Mouse (Mus musculus) midbrain, postnatal 0 days (tissue): Measurements from ENCODE around the gene Ldhc. TPM values are rescaled to one million over a fixed set of nuclear protein-coding genes. Genes with fewer than 3 reads are reported as not detected.

Experiments
- ATAC-seq: fragments of 200-750 bp; cut with Nextera tagmentation; 2 replicates; pipeline ENCODE4 v1.8.0; 2017; ENCODE audit warnings: moderate number of reproducible peaks, mild to moderate bottlenecking, moderate TSS enrichment, moderate library complexity; ENCODE audit not compliant: low FRiP score
- DNase-seq: peaks from one replicate; pipeline ENCODE4 v3.0.0-alpha.2; 2015; ENCODE audit warnings: low spot score
- H3K27ac ChIP-seq: fragments of 300-500 bp; sonication (generic); 2 replicates; pipeline ENCODE4 v1.5.1; 2014; ENCODE audit warnings: low read depth, mild to moderate bottlenecking, low read length, mixed read lengths
- H3K27me3 ChIP-seq: fragments of 300-500 bp; sonication (generic); 2 replicates; pipeline ENCODE4 v1.6.1; 2014; ENCODE audit warnings: low read length, control low read depth, mixed read lengths; ENCODE audit not compliant: insufficient read depth
- H3K36me3 ChIP-seq: fragments of 300-500 bp; sonication (generic); 2 replicates; pipeline ENCODE4 v1.6.1; 2014; ENCODE audit warnings: low read length, control low read depth, mixed read lengths; ENCODE audit not compliant: insufficient read depth
- H3K4me1 ChIP-seq: fragments of 300-500 bp; sonication (generic); 2 replicates; pipeline ENCODE4 v1.6.1; 2014; ENCODE audit warnings: mild to moderate bottlenecking, control low read depth, antibody characterized with exemption, low read length, mixed read lengths; ENCODE audit not compliant: insufficient read depth
- H3K4me2 ChIP-seq: fragments of 300-500 bp; sonication (generic); 2 replicates; pipeline ENCODE4 v1.6.1; 2014; ENCODE audit warnings: low read depth, mild to moderate bottlenecking, low read length, mixed read lengths; ENCODE audit not compliant: poor library complexity, severe bottlenecking
- H3K4me3 ChIP-seq: fragments of 300-500 bp; sonication (generic); 2 replicates; pipeline ENCODE4 v1.5.1; 2014; ENCODE audit warnings: low read depth, mild to moderate bottlenecking, low read length, moderate library complexity
- H3K9ac ChIP-seq: fragments of 300-500 bp; sonication (generic); replicated peaks from 2 replicates; pipeline ENCODE4 v1.6.1; 2014; ENCODE audit warnings: mild to moderate bottlenecking, low read length, moderate library complexity, mixed read lengths; ENCODE audit not compliant: poor library complexity, severe bottlenecking
- H3K9me3 ChIP-seq: fragments of 300-500 bp; sonication (generic); 2 replicates; pipeline ENCODE4 v1.6.1; 2016; ENCODE audit warnings: low read length, control low read depth
- CTCF ChIP-seq: IDR thresholded peaks from 2 replicates; pipeline ENCODE4 v1.5.1; 2016; ENCODE audit warnings: antibody characterized with exemption, mild to moderate bottlenecking
- WGBS: fragments of 180-500 bp; shearing (Covaris S2); extraction: QIAGEN DNeasy Blood & Tissue Kit; methylation state at CpG from one replicate; pipeline ENCODE4 v1.1.7; 2014; 5-methylcytosine and 5-hydroxymethylcytosine counted together
- polyA plus RNA-seq: library from polyadenylated mRNA; unstranded; fragments of >200 nt; fragmentation: Nextera tagmentation; extraction: Ambion mirVana; gene quantifications from 2 replicates; pipeline ENCODE4 v1.2.1, GENCODE M21; 2015
- total RNA-seq: library from RNA; depleted of rRNA; stranded (reverse); fragments of >200 nt; gene quantifications from 2 replicates; pipeline ENCODE4 v1.2.3, GENCODE M21; 2014; rRNA removed

Ldhc gene
- total and polyA plus RNA-seq, 2 experiments from 2014 or later = 0.22 TPM; not detected in 1

DNA sequence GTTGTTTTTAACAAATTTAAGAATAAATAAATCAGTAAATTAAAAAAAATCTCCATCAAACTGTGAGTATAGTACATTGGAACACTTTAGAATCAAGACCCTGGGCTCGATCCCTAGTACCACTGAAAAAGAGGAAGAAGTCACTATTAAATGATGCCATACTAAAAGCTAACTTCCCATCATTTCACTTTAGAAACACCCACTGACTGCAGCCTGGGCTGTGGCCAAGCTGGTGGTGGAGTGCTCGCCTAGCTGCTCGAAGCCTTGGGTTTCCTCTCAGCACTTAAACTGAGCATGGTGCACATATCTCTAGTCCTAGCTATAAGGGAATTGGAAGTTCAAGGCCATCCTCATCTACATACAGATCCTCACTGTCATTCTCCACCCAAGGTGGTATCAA lies 50.2 kb downstream of the Ldhc start:
- Histone ChIP-seq H3K36me3 (peaks cover 53% of the 10 kb centered on the region), H3K4me2 (no peak overlapping the region), H3K4me1 (no peaks in the 10 kb centered on the region), H3K27ac (no peak overlapping the region), H3K4me3 (no peak overlapping the region), H3K27me3 (no peaks in the 10 kb centered on the region), H3K9me3 (no peaks in the 10 kb centered on the region), H3K9ac (no peak overlapping the region)
- TF ChIP-seq CTCF = no peak
- ATAC-seq = no peak
- DNase-seq = no peak
- 96% methylated on average over 3 of the region's 3 CpGs for WGBS

GRCm38 (mm10) chr7:46916376-46916775 lies 55.4 kb downstream of the Ldhc start:
- H3K4me3 ChIP-seq = no peak overlapping the region
- no peak overlapping the region for H3K9ac ChIP-seq
- no peak for ATAC-seq
- H3K9me3 ChIP-seq = no peaks in the 10 kb centered on the region
- H3K4me2 ChIP-seq = no peak overlapping the region
- WGBS = 92% methylated on average over 3 of the region's 3 CpGs
- peaks cover 8% of the 10 kb centered on the region for H3K36me3 ChIP-seq
- H3K4me1 ChIP-seq = 0 out of 2 replicates have a peak, but pooled peaks cover 11% of the 10 kb centered on the region
- no peak for TF ChIP-seq CTCF
- H3K27me3 ChIP-seq = no peaks in the 10 kb centered on the region
- H3K27ac ChIP-seq = no peak overlapping the region
- no peak for DNase-seq

DNA sequence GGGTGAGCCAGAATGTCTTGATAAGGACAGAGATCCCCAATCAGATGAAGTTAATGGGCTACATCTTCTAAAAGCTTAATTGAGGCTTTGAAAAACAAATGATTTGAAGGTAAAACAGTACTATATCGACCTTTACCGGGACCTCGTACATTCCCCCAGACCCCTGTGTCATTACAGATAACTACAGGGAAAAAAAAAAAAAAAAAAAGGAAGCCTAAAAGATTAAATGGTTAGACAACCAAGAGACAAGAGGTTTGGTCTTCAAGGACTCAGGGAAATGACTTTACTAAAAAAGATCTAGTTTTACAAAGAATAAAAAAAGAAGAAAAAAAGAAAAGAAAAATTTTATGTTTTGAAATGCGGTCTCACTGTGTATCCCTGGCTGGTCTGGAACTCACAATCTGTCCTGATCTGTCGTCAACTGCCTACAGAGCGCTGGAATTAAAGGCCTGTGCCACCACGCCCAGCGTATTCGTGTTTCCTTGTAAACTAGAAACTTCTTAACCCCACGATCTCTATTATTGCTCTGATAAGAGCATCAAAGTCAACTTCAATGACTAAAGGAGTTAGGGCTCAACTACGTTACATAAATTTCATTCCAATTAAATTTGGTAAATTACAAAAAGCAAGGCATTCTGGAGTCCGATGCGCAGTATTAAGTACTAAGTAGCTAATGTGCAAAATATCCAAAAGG lies 57.8 kb downstream of the Ldhc start:
- no peak for ATAC-seq
- Histone ChIP-seq H3K4me1 (0 out of 2 replicates have a peak, but pooled peaks cover 11% of the 10 kb centered on the region), H3K4me2 (peak overlapping the region; percentile 69), H3K27ac (no peak overlapping the region), H3K9ac (peak overlapping the region; percentile 90), H3K4me3 (peak overlapping the region; percentile 97), H3K36me3 (no peaks in the 10 kb centered on the region), H3K9me3 (no peaks in the 10 kb centered on the region), H3K27me3 (no peaks in the 10 kb centered on the region)
- TF ChIP-seq CTCF = no peak
- WGBS = 20% methylated on average over 13 of the region's 13 CpGs
- peak; percentile 7 for DNase-seq

DNA sequence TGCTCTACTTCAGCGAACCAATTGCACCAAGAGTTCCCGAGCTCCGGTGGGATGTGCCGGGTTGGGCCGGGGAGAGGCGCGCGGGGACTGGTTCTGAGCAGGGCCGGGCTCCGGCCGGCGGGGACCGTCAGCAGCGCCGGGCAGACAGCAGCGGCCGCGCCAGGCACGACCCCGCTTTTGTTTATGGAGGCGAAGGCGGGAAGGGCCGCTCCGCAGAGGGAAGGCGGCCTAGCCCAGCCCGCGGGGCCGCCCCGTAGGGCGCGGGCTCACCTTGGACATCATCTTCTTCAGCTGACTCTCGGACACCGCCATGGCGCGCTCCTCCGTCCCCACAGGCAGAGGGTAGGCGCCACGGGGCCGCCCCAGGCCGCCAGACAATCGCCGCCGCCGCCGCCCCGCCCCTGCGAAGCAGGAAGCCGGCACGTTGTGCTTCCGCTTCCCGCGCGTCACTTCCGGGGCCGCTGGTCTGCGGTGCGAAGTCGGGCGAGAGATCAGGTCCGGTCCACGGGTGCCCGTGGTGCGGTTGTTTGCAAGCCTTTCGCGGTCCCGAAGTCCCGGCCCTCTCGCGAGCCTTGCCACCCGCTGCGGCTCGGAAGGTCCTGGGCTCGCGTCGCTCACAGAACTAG lies 58.7 kb downstream of the Ldhc start, which contains the start of gene Tsg101:
Gene Tsg101 (minus strand): TSS at position 419 of the 626 bp plus-strand sequence.
- WGBS = under 1% methylated on average over 60 of the region's 75 CpGs
- peak; percentile 37; the same call in 1 of the 2 replicates for TF ChIP-seq CTCF
- ATAC-seq = peak; percentile 95

GRCm38 (mm10) chr7:46922075-46922474 lies 61.1 kb downstream of the Ldhc start:
- WGBS = 85% methylated on average over 4 of the region's 4 CpGs
- no peak for TF ChIP-seq CTCF
- H3K4me2 ChIP-seq = no peak overlapping the region

More for the DNA sequence above, 58.7 kb downstream of the Ldhc start, which contains the start of gene Tsg101:
- no peaks in the 10 kb centered on the region for H3K9me3 ChIP-seq
- H3K27ac ChIP-seq = peak within 1 kb of the TSS; percentile 95
- H3K4me3 ChIP-seq = peak within 1 kb of the TSS; percentile 97
- H3K27me3 ChIP-seq = no peaks in the 10 kb centered on the region
- peak within 1 kb of the TSS; percentile 69 for H3K4me2 ChIP-seq
- peak; percentile 90 for DNase-seq
- H3K36me3 ChIP-seq = no peaks in the 10 kb centered on the region
- H3K4me1 ChIP-seq = 0 out of 2 replicates have a peak, but pooled peaks cover 11% of the 10 kb centered on the region
- peak within 1 kb of the TSS; percentile 90 for H3K9ac ChIP-seq

More at GRCm38 (mm10) chr7:46922075-46922474, 61.1 kb downstream of the Ldhc start:
- DNase-seq = no peak
- Histone ChIP-seq H3K27me3 (no peaks in the 10 kb centered on the region), H3K4me1 (0 out of 2 replicates have a peak, but pooled peaks cover 11% of the 10 kb centered on the region), H3K4me3 (no peak overlapping the region), H3K9ac (no peak overlapping the region), H3K9me3 (no peaks in the 10 kb centered on the region), H3K27ac (no peak overlapping the region), H3K36me3 (peaks cover 6% of the 10 kb centered on the region; the same call in 1 of the 2 replicates)
- no peak for ATAC-seq

Other genes starting within 250 kb of the Ldhc start
- gene Sergef, start 221.4 kb upstream of the Ldhc start, total RNA-seq = 47.5 and 49.1 TPM in 2 replicates
- gene Sergef, start 221.4 kb upstream of the Ldhc start, polyA plus RNA-seq = 47.8 and 50.9 TPM in 2 replicates
- gene Tph1, start 188.7 kb upstream of the Ldhc start, total RNA-seq = 2.3 TPM in 1 of 2 replicates, not detected in the other
- gene Tph1, start 188.7 kb upstream of the Ldhc start, polyA plus RNA-seq = 0.49 and 1.5 TPM in 2 replicates
- gene Saal1, start 150.5 kb upstream of the Ldhc start, total RNA-seq = 12.1 and 13.6 TPM in 2 replicates
- gene Saal1, start 150.5 kb upstream of the Ldhc start, polyA plus RNA-seq = 10.2 and 10.6 TPM in 2 replicates
- gene Saa3, start 145.5 kb upstream of the Ldhc start, total RNA-seq = not detected in 2 replicates
- gene Saa3, start 145.5 kb upstream of the Ldhc start, polyA plus RNA-seq = 0.30 TPM in 1 of 2 replicates, not detected in the other
- gene Saa4, start 128.6 kb upstream of the Ldhc start, total RNA-seq = not detected in 2 replicates
- not detected in 2 replicates for gene Saa4, start 128.6 kb upstream of the Ldhc start, polyA plus RNA-seq
- gene Saa1, start 118.2 kb upstream of the Ldhc start, total RNA-seq = not detected in 2 replicates
- 0.28 and 0.50 TPM in 2 replicates for gene Saa1, start 118.2 kb upstream of the Ldhc start, polyA plus RNA-seq
- not detected in 2 replicates for gene Saa2, start 109.4 kb upstream of the Ldhc start, total RNA-seq
- gene Saa2, start 109.4 kb upstream of the Ldhc start, polyA plus RNA-seq = not detected in 2 replicates
- gene Hps5, start 65.1 kb upstream of the Ldhc start, total RNA-seq = 16.7 and 24.6 TPM in 2 replicates
- gene Hps5, start 65.1 kb upstream of the Ldhc start, polyA plus RNA-seq = 8.1 and 9.0 TPM in 2 replicates
- gene Gtf2h1, start 65.1 kb upstream of the Ldhc start, total RNA-seq = 32.9 and 50.2 TPM in 2 replicates
- gene Gtf2h1, start 65.1 kb upstream of the Ldhc start, polyA plus RNA-seq = 36.4 and 38.2 TPM in 2 replicates
- gene Ldha, start 19.7 kb upstream of the Ldhc start, total RNA-seq = 341 and 345 TPM in 2 replicates
- gene Ldha, start 19.7 kb upstream of the Ldhc start, polyA plus RNA-seq = 604 and 701 TPM in 2 replicates
- gene Tsg101, start 58.8 kb downstream of the Ldhc start, total RNA-seq = 134 and 135 TPM in 2 replicates
- 323 and 329 TPM in 2 replicates for gene Tsg101, start 58.8 kb downstream of the Ldhc start, polyA plus RNA-seq
- gene Uevld, start 97.3 kb downstream of the Ldhc start, total RNA-seq = 10.1 and 10.6 TPM in 2 replicates
- gene Uevld, start 97.3 kb downstream of the Ldhc start, polyA plus RNA-seq = 3.7 TPM in 2 replicates
- not detected in 2 replicates for gene Gm9999, start 122.4 kb downstream of the Ldhc start, total RNA-seq
- not detected in 2 replicates for gene Gm9999, start 122.4 kb downstream of the Ldhc start, polyA plus RNA-seq
- 8.8 and 10.7 TPM in 2 replicates for gene Spty2d1, start 147.2 kb downstream of the Ldhc start, total RNA-seq
- 3.8 and 4.7 TPM in 2 replicates for gene Spty2d1, start 147.2 kb downstream of the Ldhc start, polyA plus RNA-seq
- 15.1 and 16.0 TPM in 2 replicates for gene Tmem86a, start 189.4 kb downstream of the Ldhc start, total RNA-seq
- 29.0 and 30.1 TPM in 2 replicates for gene Tmem86a, start 189.4 kb downstream of the Ldhc start, polyA plus RNA-seq